Mouse (Mus musculus): ENCODE measurements at regions not wholly inside any gene's neighbourhood (a gene's known extent, or its start where the extent isn't known, plus 50 kb on each side); places are given as distances from the start of the nearest gene placed in this dataset.
A peak's percentile ranks its signal among the peaks of the same experiment; 100 is the strongest.

GRCm38 (mm10) chr3:144099444-144099843, 105.6 kb downstream of the Lmo4 start:
- Histone ChIP-seq H3K36me3 (no peaks in the 10 kb centered on the region), H3K27ac (no peak overlapping the region), H3K4me1 (peaks cover 16% of the 10 kb centered on the region), H3K9me3 (no peaks in the 10 kb centered on the region), H3K27me3 (ENCODE audit: insufficient read depth, poor library complexity, severe bottlenecking) (no peaks in the 10 kb centered on the region), H3K4me3 (no peak overlapping the region)
- no peak for DNase-seq (ENCODE audit: low spot score)
- WGBS = 51% methylated on average over 2 of the region's 2 CpGs

DNA sequence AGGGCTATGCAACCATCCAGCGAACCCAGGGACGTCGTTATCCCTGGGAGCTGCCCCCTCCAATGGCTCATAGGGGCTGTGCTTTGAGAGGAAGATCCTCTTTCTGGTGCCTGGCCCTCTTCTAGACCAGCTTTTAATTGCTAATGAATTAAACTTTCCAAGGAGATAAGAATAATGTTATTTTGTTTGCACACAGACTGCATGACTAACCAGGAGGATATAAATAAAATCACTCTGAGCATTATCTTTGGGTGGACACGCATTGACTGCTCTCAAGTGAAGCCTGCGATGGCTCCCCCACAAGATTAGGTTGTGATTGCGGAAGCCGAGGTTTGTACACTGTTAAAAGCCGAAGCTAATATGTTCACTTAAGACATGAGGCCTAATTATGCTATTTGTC, 106.3 kb downstream of the Lmo4 start:
- Histone ChIP-seq H3K36me3 (no peaks in the 10 kb centered on the region), H3K27me3 (ENCODE audit: insufficient read depth, poor library complexity, severe bottlenecking) (no peaks in the 10 kb centered on the region), H3K4me1 (peaks cover 16% of the 10 kb centered on the region), H3K4me3 (no peak overlapping the region), H3K27ac (0 out of 2 replicates have a peak overlapping the region, but pooled peaks have one; percentile 36), H3K9me3 (no peaks in the 10 kb centered on the region)
- WGBS = 41% methylated on average over 8 of the region's 8 CpGs
- no peak for DNase-seq (ENCODE audit: low spot score)

DNA sequence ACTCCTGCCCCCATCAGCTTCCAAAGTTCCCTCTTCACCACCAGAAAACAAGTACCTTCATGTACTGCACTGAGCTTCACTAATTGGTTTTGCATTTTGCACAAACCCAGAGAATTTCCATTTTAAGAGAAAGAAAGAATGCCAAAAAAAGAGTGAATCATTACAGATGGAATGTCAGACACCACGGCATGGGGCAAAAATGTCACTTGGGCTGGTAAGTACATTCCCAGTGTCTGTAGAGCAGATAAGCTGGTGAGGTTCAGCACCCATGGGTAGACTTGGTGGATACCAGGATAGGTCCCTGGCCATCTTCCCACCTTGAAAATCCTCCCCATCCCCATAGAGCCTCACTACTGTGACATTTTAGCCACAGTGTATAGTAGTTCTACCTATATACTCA, 113.8 kb downstream of the Lmo4 start:
- no peaks in the 10 kb centered on the region for H3K36me3 ChIP-seq
- WGBS = 77% methylated on average over 1 of the region's 1 CpGs
- H3K9me3 ChIP-seq = no peaks in the 10 kb centered on the region
- DNase-seq (ENCODE audit: low spot score) = peak; percentile 38
- peaks cover 11% of the 10 kb centered on the region for H3K4me1 ChIP-seq
- H3K27ac ChIP-seq = no peak overlapping the region
- no peaks in the 10 kb centered on the region for H3K27me3 ChIP-seq (ENCODE audit: insufficient read depth, poor library complexity, severe bottlenecking)
- H3K4me3 ChIP-seq = no peak overlapping the region

DNA sequence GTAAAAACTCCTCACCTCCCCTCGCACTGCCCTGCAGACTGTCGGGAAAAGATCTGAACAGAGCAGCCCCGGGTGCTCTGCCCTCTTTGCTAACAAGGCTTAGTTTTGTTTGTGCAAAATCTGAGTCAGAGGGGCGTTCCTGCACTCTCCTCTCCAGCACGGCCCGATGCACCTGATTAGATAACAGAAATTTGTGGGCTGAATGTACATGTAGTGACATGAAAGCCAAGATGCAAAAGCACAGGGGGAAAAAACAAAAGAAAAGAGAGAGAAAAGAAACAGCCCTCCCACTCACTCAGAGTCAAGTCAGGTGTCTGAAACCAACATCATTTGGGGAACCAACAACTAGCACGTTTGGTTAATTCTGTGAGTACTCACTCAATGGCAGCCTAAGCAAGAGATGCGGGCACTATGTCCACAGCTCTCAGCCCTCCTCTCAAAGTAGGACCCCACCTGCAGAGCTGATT, 115.2 kb downstream of the Lmo4 start:
- no peaks in the 10 kb centered on the region for H3K9me3 ChIP-seq
- no peaks in the 10 kb centered on the region for H3K36me3 ChIP-seq
- WGBS = 28% methylated on average over 8 of the region's 8 CpGs
- H3K27me3 ChIP-seq (ENCODE audit: insufficient read depth, poor library complexity, severe bottlenecking) = no peaks in the 10 kb centered on the region
- H3K4me3 ChIP-seq = no peak overlapping the region
- peaks cover 11% of the 10 kb centered on the region for H3K4me1 ChIP-seq
- H3K27ac ChIP-seq = no peak overlapping the region
- peak; percentile 22 for DNase-seq (ENCODE audit: low spot score)

- H3K4me3 ChIP-seq = peak overlapping the region; percentile 18; the same call in 1 of the 2 replicates
- WGBS = 49% methylated on average over 18 of the region's 18 CpGs
- no peaks in the 10 kb centered on the region for H3K27me3 ChIP-seq (ENCODE audit: insufficient read depth, poor library complexity, severe bottlenecking)
Observed at GRCm38 (mm10) chr3:144088261-144088884, 116.6 kb downstream of the Lmo4 start.

DNA sequence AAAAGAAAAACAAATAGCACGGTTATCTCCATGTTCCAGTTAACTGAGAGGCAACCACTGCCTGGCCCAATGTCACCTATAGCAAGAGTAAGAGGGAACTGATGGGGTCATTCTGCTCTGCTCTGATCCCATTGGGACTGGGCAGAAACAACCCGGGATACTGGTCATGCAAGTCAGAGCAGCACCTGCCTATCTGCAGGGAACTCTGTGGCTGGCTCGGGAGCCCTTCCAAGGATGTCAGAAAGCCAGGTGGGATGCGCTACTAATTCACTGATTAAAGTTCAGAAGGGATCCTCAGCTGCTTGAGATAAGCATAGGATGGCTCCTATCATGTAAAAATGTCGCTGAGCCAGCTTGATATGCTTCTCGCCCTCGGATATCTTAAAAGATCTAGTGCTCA, 117.2 kb downstream of the Lmo4 start:
- Histone ChIP-seq H3K9me3 (no peaks in the 10 kb centered on the region), H3K27ac (no peak overlapping the region), H3K36me3 (no peaks in the 10 kb centered on the region), H3K4me3 (0 out of 2 replicates have a peak overlapping the region, but pooled peaks have one; percentile 18), H3K27me3 (ENCODE audit: insufficient read depth, poor library complexity, severe bottlenecking) (no peaks in the 10 kb centered on the region), H3K4me1 (peaks cover 11% of the 10 kb centered on the region)
- DNase-seq (ENCODE audit: low spot score) = peak; percentile 52
- WGBS = 45% methylated on average over 7 of the region's 7 CpGs

More at GRCm38 (mm10) chr3:144088261-144088884, 116.6 kb downstream of the Lmo4 start:
- Histone ChIP-seq H3K9me3 (no peaks in the 10 kb centered on the region), H3K4me1 (peaks cover 11% of the 10 kb centered on the region), H3K27ac (no peak overlapping the region), H3K36me3 (no peaks in the 10 kb centered on the region)
- peak; percentile 70 for DNase-seq (ENCODE audit: low spot score)

- Histone ChIP-seq H3K36me3 (no peaks in the 10 kb centered on the region), H3K4me1 (peaks cover 11% of the 10 kb centered on the region), H3K27ac (no peak overlapping the region), H3K4me3 (no peak overlapping the region), H3K9me3 (no peaks in the 10 kb centered on the region), H3K27me3 (ENCODE audit: insufficient read depth, poor library complexity, severe bottlenecking) (no peaks in the 10 kb centered on the region)
- DNase-seq (ENCODE audit: low spot score) = peak; percentile 36
- 83% methylated on average over 3 of the region's 3 CpGs for WGBS
Observed at GRCm38 (mm10) chr3:144086176-144086575, 118.8 kb downstream of the Lmo4 start.

DNA sequence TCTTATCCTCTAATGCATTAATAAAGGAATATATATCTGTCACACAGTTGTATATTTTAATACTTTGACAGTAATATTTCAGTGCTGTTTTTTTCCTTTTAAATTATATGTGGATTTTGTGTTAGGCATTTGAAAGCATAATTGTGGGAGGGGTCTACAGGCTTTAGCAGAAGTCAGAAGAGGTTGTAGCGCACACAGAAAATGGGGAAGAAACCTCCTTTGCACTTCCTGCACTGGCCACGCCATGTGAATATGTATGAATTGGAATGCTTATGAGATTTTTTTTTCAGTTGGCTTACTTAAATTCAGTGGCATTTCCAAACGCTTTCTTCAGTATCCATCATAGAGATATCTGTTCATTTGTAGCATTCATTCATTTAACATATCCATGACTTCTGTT, 125.1 kb downstream of the Lmo4 start:
- Histone ChIP-seq H3K4me1 (no peaks in the 10 kb centered on the region), H3K27me3 (ENCODE audit: insufficient read depth, poor library complexity, severe bottlenecking) (no peaks in the 10 kb centered on the region), H3K4me3 (no peak overlapping the region), H3K36me3 (no peaks in the 10 kb centered on the region), H3K27ac (no peak overlapping the region), H3K9me3 (no peaks in the 10 kb centered on the region)
- 91% methylated on average over 3 of the region's 3 CpGs for WGBS
- DNase-seq (ENCODE audit: low spot score) = no peak

GRCm38 (mm10) chr3:144078198-144078935, 126.7 kb downstream of the Lmo4 start:
- Histone ChIP-seq H3K36me3 (no peaks in the 10 kb centered on the region), H3K27ac (no peak overlapping the region), H3K9me3 (no peaks in the 10 kb centered on the region), H3K27me3 (ENCODE audit: insufficient read depth, poor library complexity, severe bottlenecking) (no peaks in the 10 kb centered on the region), H3K4me1 (no peaks in the 10 kb centered on the region), H3K4me3 (no peak overlapping the region)
- 69% methylated on average over 13 of the region's 13 CpGs for WGBS
- DNase-seq (ENCODE audit: low spot score) = peak; percentile 53

DNA sequence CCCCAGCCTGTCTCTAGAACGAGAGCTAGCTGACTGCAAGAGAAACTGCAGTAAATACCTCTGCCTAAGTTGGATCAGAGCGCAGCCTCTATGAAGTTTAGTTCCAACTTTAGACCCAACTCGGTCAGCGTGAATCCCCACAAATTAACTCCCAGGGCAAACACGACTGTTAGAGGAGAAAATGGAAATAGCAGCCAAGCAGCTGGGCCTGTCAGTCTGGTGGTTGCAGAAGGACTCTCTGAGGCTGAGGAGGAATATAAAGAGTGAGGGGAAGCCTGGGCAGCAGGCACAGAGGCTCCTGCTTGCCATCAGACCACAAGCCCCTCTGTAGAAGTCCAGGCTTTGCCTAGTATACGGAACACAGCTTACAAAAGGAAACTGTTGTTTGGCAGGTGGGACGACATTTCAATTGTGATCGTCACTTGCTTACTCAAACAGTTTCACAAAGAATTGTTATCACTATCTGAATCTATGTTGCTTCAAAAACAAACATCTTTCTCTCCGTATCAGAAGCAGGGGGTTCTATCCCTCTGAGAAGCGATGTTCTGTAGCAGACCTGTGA, 135.0 kb downstream of the Lmo4 start:
- H3K4me1 ChIP-seq = no peaks in the 10 kb centered on the region
- H3K27ac ChIP-seq = no peak overlapping the region
- DNase-seq (ENCODE audit: low spot score) = no peak
- no peaks in the 10 kb centered on the region for H3K36me3 ChIP-seq
- 73% methylated on average over 10 of the region's 10 CpGs for WGBS
- H3K27me3 ChIP-seq (ENCODE audit: insufficient read depth, poor library complexity, severe bottlenecking) = no peaks in the 10 kb centered on the region
- no peak overlapping the region for H3K4me3 ChIP-seq
- no peaks in the 10 kb centered on the region for H3K9me3 ChIP-seq

DNA sequence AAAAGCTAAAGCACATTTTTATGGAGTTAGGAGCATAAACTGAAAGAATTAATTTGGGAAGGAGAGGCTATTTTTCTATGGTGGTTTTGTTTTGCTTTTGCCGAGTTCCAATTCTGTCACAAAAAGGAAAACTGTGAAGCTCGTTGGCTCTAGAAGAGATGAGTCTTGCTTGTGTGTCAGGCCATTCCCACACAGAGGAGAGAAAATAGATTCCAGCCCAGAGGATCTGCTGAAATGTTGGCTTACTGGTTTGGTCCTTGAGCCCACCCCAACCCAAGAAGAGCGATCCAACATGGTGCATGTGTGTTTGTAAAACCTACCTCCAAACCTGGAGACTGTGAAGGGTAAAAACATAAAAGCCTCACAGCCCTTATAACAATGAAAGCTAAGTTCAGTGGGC, 138.0 kb downstream of the Lmo4 start:
- no peak for DNase-seq (ENCODE audit: low spot score)

DNA sequence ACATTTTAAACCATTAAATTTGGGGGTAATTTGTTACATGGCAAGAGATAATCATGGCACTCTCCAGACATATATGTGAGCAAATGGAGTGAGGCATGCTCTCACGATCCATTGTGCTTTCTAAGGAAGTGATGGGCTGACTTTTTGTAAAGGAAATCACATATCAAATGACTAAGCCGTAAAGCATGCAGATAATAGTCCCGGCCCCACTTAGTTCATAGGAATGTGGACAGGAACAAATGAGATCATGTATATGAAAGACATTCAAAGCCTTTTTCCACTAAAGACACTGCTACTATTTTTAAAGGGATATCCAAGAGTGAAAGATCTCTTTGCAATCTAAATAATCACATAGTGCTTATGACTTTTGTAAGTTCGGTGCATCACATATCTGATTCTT, 146.9 kb downstream of the Lmo4 start:
- 59% methylated on average over 4 of the region's 4 CpGs for WGBS
- no peak for DNase-seq (ENCODE audit: low spot score)
- H3K27me3 ChIP-seq (ENCODE audit: insufficient read depth, poor library complexity, severe bottlenecking) = no peaks in the 10 kb centered on the region
- no peak overlapping the region for H3K4me3 ChIP-seq
- no peaks in the 10 kb centered on the region for H3K4me1 ChIP-seq
- no peak overlapping the region for H3K27ac ChIP-seq
- no peaks in the 10 kb centered on the region for H3K36me3 ChIP-seq
- H3K9me3 ChIP-seq = no peaks in the 10 kb centered on the region

More for the DNA sequence above, 138.0 kb downstream of the Lmo4 start:
- Histone ChIP-seq H3K4me3 (no peak overlapping the region), H3K36me3 (no peaks in the 10 kb centered on the region), H3K4me1 (no peaks in the 10 kb centered on the region), H3K9me3 (no peaks in the 10 kb centered on the region), H3K27me3 (ENCODE audit: insufficient read depth, poor library complexity, severe bottlenecking) (no peaks in the 10 kb centered on the region), H3K27ac (no peak overlapping the region)
- 84% methylated on average over 3 of the region's 3 CpGs for WGBS

DNA sequence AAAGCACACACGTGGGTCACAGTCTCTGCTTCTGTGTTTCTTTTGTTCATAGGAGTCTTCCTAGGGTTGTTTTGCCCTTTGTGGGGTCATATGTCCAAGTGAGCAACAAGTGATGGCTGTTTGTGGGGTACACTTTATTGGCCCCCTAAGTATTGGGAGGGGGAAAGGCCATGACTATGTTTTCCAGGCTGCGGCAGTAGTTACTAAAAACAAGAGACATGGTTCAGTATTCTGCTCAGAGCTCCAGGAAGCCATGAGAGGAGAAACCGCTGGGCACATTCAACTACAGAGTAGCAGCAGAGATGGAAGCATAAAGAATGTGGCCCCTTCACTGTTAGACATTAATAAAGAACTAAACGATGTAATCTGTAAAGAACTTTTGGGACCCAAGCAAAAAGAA, 154.7 kb downstream of the Lmo4 start:
- H3K36me3 ChIP-seq = no peaks in the 10 kb centered on the region
- DNase-seq (ENCODE audit: low spot score) = no peak
- H3K9me3 ChIP-seq = no peaks in the 10 kb centered on the region
- H3K4me1 ChIP-seq = no peaks in the 10 kb centered on the region
- H3K27me3 ChIP-seq (ENCODE audit: insufficient read depth, poor library complexity, severe bottlenecking) = no peaks in the 10 kb centered on the region
- H3K4me3 ChIP-seq = no peak overlapping the region
- WGBS = 85% methylated on average over 4 of the region's 4 CpGs
- H3K27ac ChIP-seq = no peak overlapping the region
